Mouse (Mus musculus) embryonic facial prominence, embryonic 12.5 days (tissue): ENCODE measurements around the gene Scrg1. TPM values are rescaled to one million over a fixed set of nuclear protein-coding genes. Genes with fewer than 3 reads are reported as not detected.
"Not testable (repeated sequence)": the region's sequence is repeated elsewhere in the genome, so short reads cannot be mapped to it uniquely, and the experiment has no call there.

ENCODE experiments used
- ATAC-seq: fragments of 200-750 bp; cut with Nextera tagmentation; 2 replicates; pipeline ENCODE4 v1.8.0; 2017; ENCODE audit not compliant: insufficient number of reproducible peaks, insufficient read depth, low FRiP score, low TSS enrichment
- H3K27ac ChIP-seq: fragments of 300-500 bp; sonication (generic); 2 replicates; pipeline ENCODE4 v1.5.1; 2016; ENCODE audit warnings: mild to moderate bottlenecking
- H3K27me3 ChIP-seq: fragments of 300-500 bp; sonication (generic); 2 replicates; pipeline ENCODE4 v1.6.1; 2016; ENCODE audit warnings: mild to moderate bottlenecking, moderate library complexity
- H3K36me3 ChIP-seq: fragments of 300-500 bp; sonication (generic); 2 replicates; pipeline ENCODE4 v1.6.1; 2016; ENCODE audit warnings: mild to moderate bottlenecking
- H3K4me1 ChIP-seq: fragments of 300-500 bp; sonication (generic); 2 replicates; pipeline ENCODE4 v1.6.1; 2016
- H3K4me2 ChIP-seq: fragments of 300-500 bp; sonication (generic); replicated peaks from 2 replicates; pipeline ENCODE4 v1.6.1; 2016; ENCODE audit warnings: mild to moderate bottlenecking, moderate library complexity
- H3K4me3 ChIP-seq: fragments of 300-500 bp; sonication (generic); 2 replicates; pipeline ENCODE4 v1.5.1; 2016; ENCODE audit warnings: mild to moderate bottlenecking
- H3K9ac ChIP-seq: fragments of 300-500 bp; sonication (generic); 2 replicates; pipeline ENCODE4 v1.6.1; 2016; ENCODE audit warnings: mild to moderate bottlenecking, moderate library complexity
- H3K9me3 ChIP-seq: fragments of 300-500 bp; sonication (generic); 2 replicates; pipeline ENCODE4 v1.6.1; 2016; ENCODE audit warnings: mild to moderate bottlenecking, moderate library complexity
- WGBS: fragments of 180-500 bp; shearing (Covaris S2); methylation state at CpG from one replicate; pipeline ENCODE4 v1.1.7; 2016; 5-methylcytosine and 5-hydroxymethylcytosine counted together
- polyA plus RNA-seq: library from polyadenylated mRNA; unstranded; fragments of >200 nt; fragmentation: Nextera tagmentation; extraction: Ambion mirVana; gene quantifications from 2 replicates; pipeline ENCODE4 v1.2.1, GENCODE M21; 2016

The Scrg1 gene
- polyA plus RNA-seq, result 2.9 and 3.2 TPM in 2 replicates

DNA sequence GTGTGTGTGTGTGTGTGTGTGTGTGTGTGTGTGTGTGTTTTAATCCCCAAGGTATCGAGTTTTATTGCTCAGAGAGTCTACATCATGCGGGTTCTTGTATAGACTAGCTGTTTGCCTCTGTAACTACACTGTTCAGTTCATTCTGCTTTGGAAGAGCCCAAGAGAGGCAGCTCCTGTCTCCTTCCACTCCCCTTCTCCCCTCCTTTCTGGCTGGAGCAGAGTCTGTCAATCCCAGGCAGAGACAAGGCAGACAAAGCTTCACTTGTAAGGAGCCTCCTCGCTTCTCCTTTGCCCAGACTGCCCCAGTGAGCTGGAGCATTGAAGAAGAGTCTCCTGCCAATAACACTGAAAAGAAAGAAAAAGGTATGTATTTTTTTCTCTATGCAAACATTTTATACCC, at the start of gene Scrg1:
Scrg1 (plus strand) TSS at position 159 of the 400 bp plus-strand sequence.
- no peak within 1 kb of the TSS for H3K4me3 ChIP-seq
- no peak within 1 kb of the TSS for H3K27ac ChIP-seq
- H3K4me2 ChIP-seq, result no peak within 1 kb of the TSS
- no peaks in the 10 kb centered on the region for H3K36me3 ChIP-seq
- H3K4me1 ChIP-seq, result no peaks in the 10 kb centered on the region
- ATAC-seq, result no peak
- H3K9ac ChIP-seq, result no peak within 1 kb of the TSS
- H3K27me3 ChIP-seq, result no peaks in the 10 kb centered on the region
- H3K9me3 ChIP-seq, result no peaks in the 10 kb centered on the region
- WGBS, result 65% methylated on average over 3 of the region's 3 CpGs

GRCm38 (mm10) chr8:57406366-57406765, 49.4 kb upstream of the Scrg1 start:
- no peak overlapping the region for H3K4me2 ChIP-seq
- H3K4me1 ChIP-seq, result peaks cover 9% of the 10 kb centered on the region
- no peak overlapping the region for H3K4me3 ChIP-seq
- peaks cover 20% of the 10 kb centered on the region for H3K27me3 ChIP-seq
- H3K9ac ChIP-seq, result no peak overlapping the region
- no peaks in the 10 kb centered on the region for H3K9me3 ChIP-seq
- WGBS, result 77% methylated on average over 4 of the region's 4 CpGs
- no peak overlapping the region for H3K27ac ChIP-seq
- ATAC-seq, result no peak
- no peaks in the 10 kb centered on the region for H3K36me3 ChIP-seq

- no peak for ATAC-seq
- Histone ChIP-seq H3K9ac (no peak overlapping the region), H3K36me3 (no peaks in the 10 kb centered on the region), H3K4me2 (no peak overlapping the region), H3K9me3 (no peaks in the 10 kb centered on the region), H3K27ac (no peak overlapping the region), H3K4me1 (peaks cover 9% of the 10 kb centered on the region), H3K4me3 (no peak overlapping the region), H3K27me3 (peaks cover 27% of the 10 kb centered on the region)
- WGBS, result 47% methylated on average over 2 of the region's 2 CpGs
Measured at GRCm38 (mm10) chr8:57409333-57409732, 46.4 kb upstream of the Scrg1 start.

GRCm38 (mm10) chr8:57409779-57410472, 45.8 kb upstream of the Scrg1 start:
- no peak for ATAC-seq
- 18% methylated on average over 15 of the region's 15 CpGs for WGBS
- Histone ChIP-seq H3K27me3 (peaks cover 27% of the 10 kb centered on the region), H3K9me3 (no peaks in the 10 kb centered on the region), H3K4me1 (peaks cover 9% of the 10 kb centered on the region), H3K9ac (no peak overlapping the region), H3K4me2 (peak overlapping the region; percentile 37), H3K4me3 (no peak overlapping the region), H3K27ac (no peak overlapping the region), H3K36me3 (no peaks in the 10 kb centered on the region)

DNA sequence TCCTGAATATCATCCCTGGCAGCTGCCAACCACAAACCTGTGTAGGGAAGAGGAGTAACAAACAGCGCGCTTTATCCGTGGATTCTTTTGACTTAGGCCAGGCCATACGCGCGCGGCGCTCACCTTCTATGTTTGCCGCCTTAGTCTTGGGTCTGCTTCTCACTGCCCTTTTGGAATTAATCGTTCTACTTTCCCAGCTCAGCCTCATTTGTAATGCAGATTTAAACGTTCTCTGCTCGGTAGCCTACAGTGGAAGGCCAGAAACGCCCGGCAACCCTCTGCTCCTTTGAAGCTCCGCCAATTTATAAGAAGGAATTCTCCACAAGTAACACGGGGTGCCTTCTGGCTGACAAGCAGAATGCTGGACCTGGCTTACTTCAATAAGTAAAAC, 45.3 kb upstream of the Scrg1 start:
- ATAC-seq, result no peak
- H3K27me3 ChIP-seq, result peaks cover 27% of the 10 kb centered on the region
- H3K36me3 ChIP-seq, result no peaks in the 10 kb centered on the region
- no peak overlapping the region for H3K9ac ChIP-seq
- H3K27ac ChIP-seq, result no peak overlapping the region
- no peaks in the 10 kb centered on the region for H3K9me3 ChIP-seq
- H3K4me1 ChIP-seq, result peaks cover 9% of the 10 kb centered on the region
- no peak overlapping the region for H3K4me3 ChIP-seq
- 8% methylated on average over 16 of the region's 16 CpGs for WGBS
- peak overlapping the region; percentile 37 for H3K4me2 ChIP-seq

DNA sequence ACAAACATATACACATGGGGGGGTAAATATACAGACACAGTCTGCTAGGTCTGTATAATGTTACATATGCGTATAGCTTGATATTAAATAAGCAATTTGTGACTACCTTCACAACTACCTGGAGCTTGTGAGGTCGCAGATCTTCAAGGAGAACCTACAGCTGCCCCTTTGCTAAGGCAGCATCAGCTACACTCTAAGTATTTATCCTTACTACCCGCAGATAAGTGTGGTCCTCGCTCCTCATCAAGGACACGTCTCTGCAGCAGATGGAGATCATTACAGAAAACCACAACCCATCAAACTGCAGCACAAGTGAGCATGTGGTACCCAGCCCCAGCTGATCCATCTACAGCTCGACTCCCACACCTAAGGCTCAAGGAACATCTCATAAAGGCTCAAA, 44.4 kb upstream of the Scrg1 start:
- H3K9me3 ChIP-seq, result no peaks in the 10 kb centered on the region
- no peaks in the 10 kb centered on the region for H3K36me3 ChIP-seq
- H3K4me1 ChIP-seq, result peaks cover 9% of the 10 kb centered on the region
- H3K4me3 ChIP-seq, result no peak overlapping the region
- WGBS, result 62% methylated on average over 6 of the region's 6 CpGs
- peaks cover 27% of the 10 kb centered on the region for H3K27me3 ChIP-seq
- ATAC-seq, result no peak
- H3K27ac ChIP-seq, result no peak overlapping the region
- H3K4me2 ChIP-seq, result no peak overlapping the region
- no peak overlapping the region for H3K9ac ChIP-seq

GRCm38 (mm10) chr8:57416827-57417226, 38.9 kb upstream of the Scrg1 start:
- no peak overlapping the region for H3K9ac ChIP-seq
- no peak for ATAC-seq
- 92% methylated on average over 5 of the region's 5 CpGs for whole genome bisulfite sequencing
- H3K9me3 ChIP-seq, result no peaks in the 10 kb centered on the region
- H3K4me2 ChIP-seq, result no peak overlapping the region
- no peak overlapping the region for H3K27ac ChIP-seq
- no peaks in the 10 kb centered on the region for H3K36me3 ChIP-seq
- peaks cover 2% of the 10 kb centered on the region for H3K27me3 ChIP-seq
- no peaks in the 10 kb centered on the region for H3K4me1 ChIP-seq
- no peak overlapping the region for H3K4me3 ChIP-seq

- H3K27ac ChIP-seq, result no peak overlapping the region
- 13% methylated on average over 3 of the region's 3 CpGs for WGBS
- ATAC-seq, result no peak
- no peak overlapping the region for H3K4me3 ChIP-seq
- no peaks in the 10 kb centered on the region for H3K4me1 ChIP-seq
- H3K9ac ChIP-seq, result no peak overlapping the region
- no peaks in the 10 kb centered on the region for H3K9me3 ChIP-seq
- H3K4me2 ChIP-seq, result no peak overlapping the region
- H3K27me3 ChIP-seq, result no peaks in the 10 kb centered on the region
- H3K36me3 ChIP-seq, result no peaks in the 10 kb centered on the region
Measured at GRCm38 (mm10) chr8:57426074-57426473, 29.6 kb upstream of the Scrg1 start.

DNA sequence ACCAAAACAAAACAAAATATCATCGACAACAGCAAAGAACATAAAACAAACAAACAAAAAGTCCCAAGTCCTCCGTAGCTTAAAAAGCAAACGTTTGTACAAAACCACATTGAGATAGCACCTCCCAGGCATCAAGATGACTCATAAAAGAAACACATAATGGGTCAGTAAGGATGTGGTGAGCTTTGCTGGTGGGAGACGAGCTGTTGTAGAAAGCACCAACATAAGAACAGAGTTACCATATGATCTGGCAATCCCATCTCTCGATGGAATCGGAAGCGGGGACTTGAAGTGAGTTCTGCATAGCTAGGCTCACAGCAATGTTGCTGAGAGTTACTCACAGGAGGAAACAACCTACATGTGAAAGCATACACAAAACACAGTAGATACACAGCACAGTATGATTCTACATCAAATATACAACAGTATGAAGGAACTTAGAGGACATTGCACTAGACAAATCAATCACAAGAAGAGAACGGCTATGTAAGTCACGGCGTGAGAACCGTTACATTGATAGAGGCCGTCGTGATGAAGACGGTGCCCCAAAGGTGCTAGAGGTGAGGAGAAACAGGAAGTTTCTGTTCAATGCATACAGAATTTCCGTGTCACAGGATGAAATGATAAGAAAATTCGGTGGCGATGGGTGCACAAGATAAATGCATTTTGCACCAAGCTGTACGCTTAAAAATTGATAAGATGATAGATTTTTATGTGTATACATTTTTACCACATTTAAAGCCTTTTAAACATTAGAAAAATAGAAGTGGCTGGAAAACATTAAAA, 27.9 kb upstream of the Scrg1 start:
- Histone ChIP-seq H3K36me3 (no peaks in the 10 kb centered on the region), H3K9ac (no peak overlapping the region), H3K4me2 (no peak overlapping the region), H3K27ac (no peak overlapping the region), H3K9me3 (no peaks in the 10 kb centered on the region), H3K4me3 (no peak overlapping the region), H3K4me1 (no peaks in the 10 kb centered on the region), H3K27me3 (no peaks in the 10 kb centered on the region)
- 71% methylated on average over 18 of the region's 18 CpGs for WGBS
- ATAC-seq, result no peak

GRCm38 (mm10) chr8:57428566-57428965, 27.2 kb upstream of the Scrg1 start:
- 21% methylated on average over 1 of the region's 1 CpGs for WGBS
- no peak overlapping the region for H3K9ac ChIP-seq
- ATAC-seq, result no peak

GRCm38 (mm10) chr8:57429166-57429887, 26.4 kb upstream of the Scrg1 start:
- H3K9ac ChIP-seq, result no peak overlapping the region
- no peaks in the 10 kb centered on the region for H3K9me3 ChIP-seq
- H3K4me1 ChIP-seq, result no peaks in the 10 kb centered on the region
- H3K27ac ChIP-seq, result no peak overlapping the region
- no peak for ATAC-seq
- no peak overlapping the region for H3K4me3 ChIP-seq
- no peak overlapping the region for H3K4me2 ChIP-seq
- 35% methylated on average over 18 of the region's 18 CpGs for WGBS
- no peaks in the 10 kb centered on the region for H3K36me3 ChIP-seq
- no peaks in the 10 kb centered on the region for H3K27me3 ChIP-seq

More at GRCm38 (mm10) chr8:57428566-57428965, 27.2 kb upstream of the Scrg1 start:
- Histone ChIP-seq H3K9me3 (no peaks in the 10 kb centered on the region), H3K27ac (no peak overlapping the region), H3K36me3 (no peaks in the 10 kb centered on the region), H3K27me3 (no peaks in the 10 kb centered on the region), H3K4me3 (no peak overlapping the region), H3K4me2 (no peak overlapping the region), H3K4me1 (no peaks in the 10 kb centered on the region)

DNA sequence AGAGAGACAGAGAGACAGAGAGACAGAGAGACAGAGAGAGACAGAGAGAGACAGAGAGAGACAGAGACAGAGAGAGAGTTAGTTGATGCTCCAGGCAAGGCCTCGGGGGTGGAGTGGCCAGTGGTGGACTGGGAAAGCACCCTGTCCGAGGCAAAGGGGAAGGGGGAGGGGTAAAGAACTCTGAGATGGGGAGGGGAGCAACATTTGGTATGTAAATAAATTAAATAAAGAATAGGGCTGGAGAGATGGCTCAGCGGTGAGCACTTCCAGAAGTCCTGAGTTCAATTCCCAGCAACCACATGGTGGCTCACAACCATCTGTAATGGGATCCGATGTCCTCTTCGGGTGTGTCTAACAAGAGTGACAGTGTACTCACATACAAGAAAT, 25.8 kb upstream of the Scrg1 start:
- H3K4me1 ChIP-seq, H3K9ac ChIP-seq, H3K36me3 ChIP-seq, H3K27me3 ChIP-seq, H3K27ac ChIP-seq, H3K4me3 ChIP-seq, H3K4me2 ChIP-seq, ATAC-seq, H3K9me3 ChIP-seq: not testable (repeated sequence)
- WGBS, result 74% methylated on average over 5 of the region's 5 CpGs
